ENCODE assay signal across 16 mouse cellular contexts in genomic region chr2:146057123-146057522, GRCm38 (mm10).
"Had no signal": no experiment of that assay in that cellular context is flagged by ENCODE, and none has a peak within 500 bp of the region (broad histone marks: within the 10 kb centered on the region; RNA-seq: fewer than 3 reads in every experiment).

No protein-coding gene starts in this region.

- H3K4me2 ChIP-seq: liver, embryonic 13.5 days; midbrain, embryonic 12.5 days; midbrain, embryonic 15.5 days; neural tube, embryonic 13.5 days had no signal

- H3K36me3 ChIP-seq: liver, embryonic 13.5 days; midbrain, embryonic 12.5 days; midbrain, embryonic 15.5 days; neural tube, embryonic 13.5 days had no signal

- H3K9me3 ChIP-seq: liver, embryonic 13.5 days; midbrain, embryonic 12.5 days; midbrain, embryonic 15.5 days; neural tube, embryonic 13.5 days had no signal

- H3K4me3 ChIP-seq: left cerebral cortex, adult 2 months; liver, embryonic 13.5 days; midbrain, embryonic 12.5 days; midbrain, embryonic 15.5 days; myocyte; neural tube, embryonic 13.5 days had no signal

- H3K27ac ChIP-seq: kidney, postnatal 0 days; left cerebral cortex, adult 2 months; liver, embryonic 13.5 days; midbrain, embryonic 12.5 days; midbrain, embryonic 15.5 days; neural tube, embryonic 13.5 days; stomach, postnatal 0 days had no signal

- H3K27me3 ChIP-seq: liver, embryonic 13.5 days; midbrain, embryonic 15.5 days had no signal

- ATAC-seq: midbrain, embryonic 15.5 days had no signal

- H3K9ac ChIP-seq: liver, embryonic 13.5 days; midbrain, embryonic 12.5 days; midbrain, embryonic 15.5 days; neural tube, embryonic 13.5 days had no signal

- DNase-seq: kidney, adult 2 months; kidney, postnatal 25 days; layer of hippocampus, postnatal 36 days; liver, embryonic 13.5 days; lung, adult 2 months; lung, postnatal 14 days; lung, postnatal 4 days; thymus, adult 18-20 months; thymus, postnatal 36 days had no signal

- H3K4me1 ChIP-seq: liver, embryonic 13.5 days had no signal
